Mouse (Mus musculus): Measurements from ENCODE around the gene Nos1. TPM values are rescaled to one million over a fixed set of nuclear protein-coding genes. Genes with fewer than 3 reads are reported as not detected.
"Not testable (repeated sequence)": the region's sequence is repeated elsewhere in the genome, so short reads cannot be mapped to it uniquely, and the experiment has no call there.

Gene Nos1
- polyA plus RNA-seq, 1 experiment from 2014 or later, result 1.4 TPM

DNA sequence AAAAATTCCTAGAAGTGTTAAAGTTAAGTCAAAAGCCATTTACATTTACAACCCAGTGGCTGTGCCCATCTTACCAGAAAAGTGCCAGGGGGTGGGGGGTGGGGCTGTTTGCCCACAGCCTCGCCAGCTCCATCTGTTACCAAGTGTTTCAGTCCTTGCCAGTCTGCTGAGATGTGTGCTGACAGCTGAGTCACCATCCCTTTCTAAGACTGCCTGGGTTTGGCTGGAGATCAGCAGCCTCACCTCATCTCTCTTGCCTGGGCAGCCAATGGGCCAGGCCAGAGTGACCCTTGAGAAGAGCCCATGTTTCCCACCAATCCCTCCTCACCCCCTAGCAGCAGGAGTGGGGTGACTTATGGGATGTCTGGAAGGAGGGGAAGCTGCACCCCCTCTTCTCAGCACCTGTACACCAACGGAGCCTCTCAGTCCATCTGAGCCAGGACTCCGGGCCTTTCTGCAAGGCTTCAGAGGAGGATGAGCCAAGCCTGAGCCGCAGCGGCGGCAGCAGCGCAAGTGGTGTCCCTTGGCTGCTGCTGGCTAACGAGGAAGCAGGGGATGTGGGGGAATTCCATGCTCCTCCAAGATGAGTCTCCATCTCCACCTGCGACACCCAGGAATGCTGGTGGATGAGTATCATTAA is 100.2 kb downstream of the Nos1 start:
- Histone ChIP-seq H3K4me3 (replicated peaks) (no peak overlapping the region), H3K4me2 (no peak overlapping the region), H3K27me3 (replicated peaks) (no peaks in the 10 kb centered on the region), H3K4me1 (no peaks in the 10 kb centered on the region), H3K27ac (no peak overlapping the region), H3K36me3 (no peaks in the 10 kb centered on the region), H3K9me3 (no peaks in the 10 kb centered on the region), H3K9ac (no peak overlapping the region)
- ATAC-seq (ENCODE audit: insufficient read depth, low FRiP score, low read depth), result no peak
- 83% methylated on average over 9 of the region's 9 CpGs for WGBS

DNA sequence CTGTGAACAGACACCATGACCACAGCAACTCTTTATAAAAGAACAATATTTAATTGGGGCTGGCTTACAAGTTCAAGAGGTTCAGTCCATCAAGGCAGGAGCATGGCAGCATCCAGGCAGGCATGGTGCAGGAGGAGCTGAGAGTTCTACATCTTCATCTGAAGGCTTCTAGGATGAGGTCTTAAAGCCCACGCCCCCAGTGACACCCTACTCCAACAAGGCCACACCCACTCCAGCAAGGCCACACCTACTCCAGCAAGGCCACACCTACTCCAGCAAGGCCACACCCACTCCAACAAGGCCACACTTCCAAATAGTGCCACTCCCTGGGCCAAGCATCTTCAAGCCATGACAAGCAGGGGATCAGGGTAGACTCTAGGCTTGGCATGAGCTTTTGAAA is 101.6 kb downstream of the Nos1 start:
- WGBS, result 54% methylated on average over 1 of the region's 1 CpGs
- not testable (repeated sequence) for H3K27me3 ChIP-seq (replicated peaks); ATAC-seq (ENCODE audit: insufficient read depth, low FRiP score, low read depth); H3K27ac ChIP-seq; H3K9ac ChIP-seq; H3K36me3 ChIP-seq; H3K9me3 ChIP-seq; H3K4me2 ChIP-seq; H3K4me1 ChIP-seq; H3K4me3 ChIP-seq (replicated peaks)

- no peak for ATAC-seq (ENCODE audit: insufficient read depth, low FRiP score, low read depth)
- 58% methylated on average over 2 of the region's 2 CpGs for WGBS
- Histone ChIP-seq H3K27ac (no peak overlapping the region), H3K4me3 (replicated peaks) (no peak overlapping the region), H3K9ac (no peak overlapping the region), H3K4me2 (no peak overlapping the region), H3K4me1 (no peaks in the 10 kb centered on the region), H3K9me3 (no peaks in the 10 kb centered on the region), H3K36me3 (no peaks in the 10 kb centered on the region), H3K27me3 (replicated peaks) (no peaks in the 10 kb centered on the region)
Observed at GRCm38 (mm10) chr5:117884991-117885390, 104.2 kb downstream of the Nos1 start.

GRCm38 (mm10) chr5:117888126-117888525 is 107.3 kb downstream of the Nos1 start:
- Histone ChIP-seq H3K9me3 (no peaks in the 10 kb centered on the region), H3K27me3 (replicated peaks) (no peaks in the 10 kb centered on the region), H3K4me1 (no peaks in the 10 kb centered on the region), H3K4me3 (replicated peaks) (no peak overlapping the region), H3K36me3 (no peaks in the 10 kb centered on the region), H3K9ac (no peak overlapping the region), H3K27ac (no peak overlapping the region), H3K4me2 (no peak overlapping the region)
- 66% methylated on average over 3 of the region's 3 CpGs for whole genome bisulfite sequencing
- no peak for ATAC-seq (ENCODE audit: insufficient read depth, low FRiP score, low read depth)

DNA sequence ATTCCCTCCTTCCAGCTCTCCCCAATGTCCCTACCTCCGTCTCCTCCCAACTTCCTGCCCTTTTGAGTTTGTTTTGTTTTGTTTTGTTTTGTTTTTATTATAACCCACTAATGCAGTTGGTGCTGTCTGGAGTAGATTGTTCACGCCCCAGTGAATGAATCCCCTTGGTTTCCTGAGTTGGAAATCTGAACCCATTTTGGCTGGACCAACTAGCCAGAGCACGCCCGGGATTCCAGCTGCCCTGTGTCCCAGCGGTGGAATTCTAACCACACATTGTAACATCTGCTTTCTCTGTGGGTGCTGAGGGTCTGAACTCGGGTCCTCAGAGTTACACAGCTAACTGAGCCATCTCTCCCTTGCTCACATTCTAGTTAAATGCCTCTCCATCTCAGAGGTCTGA is 108.1 kb downstream of the Nos1 start:
- WGBS, result 45% methylated on average over 6 of the region's 6 CpGs
- H3K9ac ChIP-seq, result no peak overlapping the region
- no peak overlapping the region for H3K4me2 ChIP-seq
- no peaks in the 10 kb centered on the region for H3K36me3 ChIP-seq
- H3K27ac ChIP-seq, result no peak overlapping the region
- ATAC-seq (ENCODE audit: insufficient read depth, low FRiP score, low read depth), result no peak
- no peaks in the 10 kb centered on the region for H3K27me3 ChIP-seq (replicated peaks)
- H3K4me1 ChIP-seq, result no peaks in the 10 kb centered on the region
- no peak overlapping the region for H3K4me3 ChIP-seq (replicated peaks)
- no peaks in the 10 kb centered on the region for H3K9me3 ChIP-seq

GRCm38 (mm10) chr5:117889571-117889970 is 108.7 kb downstream of the Nos1 start:
- H3K36me3 ChIP-seq, result no peaks in the 10 kb centered on the region
- H3K27me3 ChIP-seq (replicated peaks), result no peaks in the 10 kb centered on the region
- ATAC-seq (ENCODE audit: insufficient read depth, low FRiP score, low read depth), result no peak
- H3K9me3 ChIP-seq, result no peaks in the 10 kb centered on the region
- no peaks in the 10 kb centered on the region for H3K4me1 ChIP-seq
- H3K4me3 ChIP-seq (replicated peaks), result no peak overlapping the region
- no peak overlapping the region for H3K4me2 ChIP-seq
- WGBS, result 69% methylated on average over 8 of the region's 8 CpGs
- no peak overlapping the region for H3K27ac ChIP-seq
- no peak overlapping the region for H3K9ac ChIP-seq

- ATAC-seq (ENCODE audit: insufficient read depth, low FRiP score, low read depth), result no peak
- Histone ChIP-seq H3K9ac (no peak overlapping the region), H3K4me2 (no peak overlapping the region), H3K36me3 (no peaks in the 10 kb centered on the region), H3K27ac (no peak overlapping the region), H3K4me3 (replicated peaks) (no peak overlapping the region), H3K27me3 (replicated peaks) (no peaks in the 10 kb centered on the region), H3K4me1 (no peaks in the 10 kb centered on the region), H3K9me3 (no peaks in the 10 kb centered on the region)
- WGBS, result 63% methylated on average over 8 of the region's 8 CpGs
Observed at GRCm38 (mm10) chr5:117890871-117891270, 110.0 kb downstream of the Nos1 start.

DNA sequence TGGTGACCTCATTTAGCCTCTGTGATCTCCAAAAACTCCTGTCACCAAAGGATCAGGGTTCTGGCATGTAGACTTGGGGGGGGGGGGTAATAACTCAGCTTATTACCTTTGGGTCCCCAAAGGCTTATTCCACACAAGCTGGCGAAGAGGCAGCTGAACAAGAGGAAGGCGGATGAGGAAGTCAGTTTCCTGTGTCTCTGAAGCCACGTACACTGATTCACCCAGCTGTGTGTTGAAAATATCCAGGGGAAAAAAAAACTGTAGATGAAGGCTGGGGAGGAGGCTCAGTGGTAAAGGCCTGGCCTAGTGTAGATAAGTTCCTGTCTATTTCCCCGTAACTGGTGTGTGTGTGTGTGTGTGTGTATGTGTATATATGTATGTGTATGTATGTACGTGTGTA is 110.7 kb downstream of the Nos1 start:
- ATAC-seq (ENCODE audit: insufficient read depth, low FRiP score, low read depth), result no peak
- H3K4me1 ChIP-seq, result no peaks in the 10 kb centered on the region
- no peaks in the 10 kb centered on the region for H3K27me3 ChIP-seq (replicated peaks)
- no peak overlapping the region for H3K27ac ChIP-seq
- H3K4me2 ChIP-seq, result no peak overlapping the region
- no peak overlapping the region for H3K4me3 ChIP-seq (replicated peaks)
- no peaks in the 10 kb centered on the region for H3K9me3 ChIP-seq
- no peak overlapping the region for H3K9ac ChIP-seq
- no peaks in the 10 kb centered on the region for H3K36me3 ChIP-seq
- 73% methylated on average over 5 of the region's 5 CpGs for WGBS

DNA sequence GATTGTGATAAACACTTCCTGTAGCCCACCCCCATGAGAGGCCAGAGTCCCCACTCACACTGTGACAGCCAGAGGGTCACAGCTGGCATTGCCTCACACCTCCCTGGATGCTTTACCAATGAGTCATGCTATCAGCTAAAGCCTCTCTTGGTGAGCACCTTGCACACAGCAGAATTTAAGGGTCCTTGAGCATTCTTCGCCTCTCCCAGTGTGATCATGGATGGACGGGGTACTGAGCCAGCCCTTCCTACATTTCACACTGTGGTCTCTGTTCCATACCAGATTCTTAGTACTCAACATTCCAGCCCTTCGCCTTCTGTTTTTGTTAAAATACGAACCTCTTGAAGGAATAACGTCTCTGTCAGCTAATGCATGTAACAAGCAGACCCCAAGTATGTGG is 113.2 kb downstream of the Nos1 start:
- H3K4me1 ChIP-seq, result no peaks in the 10 kb centered on the region
- H3K27me3 ChIP-seq (replicated peaks), result no peaks in the 10 kb centered on the region
- no peak overlapping the region for H3K4me3 ChIP-seq (replicated peaks)
- no peak overlapping the region for H3K4me2 ChIP-seq
- H3K36me3 ChIP-seq, result no peaks in the 10 kb centered on the region
- no peak for ATAC-seq (ENCODE audit: insufficient read depth, low FRiP score, low read depth)
- no peak overlapping the region for H3K27ac ChIP-seq
- H3K9me3 ChIP-seq, result no peaks in the 10 kb centered on the region
- 83% methylated on average over 5 of the region's 5 CpGs for WGBS
- H3K9ac ChIP-seq, result no peak overlapping the region

- no peaks in the 10 kb centered on the region for H3K36me3 ChIP-seq
- H3K9ac ChIP-seq, result no peak overlapping the region
- H3K4me2 ChIP-seq, result no peak overlapping the region
- ATAC-seq (ENCODE audit: insufficient read depth, low FRiP score, low read depth), result no peak
- no peak overlapping the region for H3K4me3 ChIP-seq (replicated peaks)
- no peaks in the 10 kb centered on the region for H3K4me1 ChIP-seq
- H3K27me3 ChIP-seq (replicated peaks), result no peaks in the 10 kb centered on the region
- H3K27ac ChIP-seq, result no peak overlapping the region
- 22% methylated on average over 9 of the region's 9 CpGs for WGBS
- no peaks in the 10 kb centered on the region for H3K9me3 ChIP-seq
Observed at GRCm38 (mm10) chr5:117898055-117898806, 117.4 kb downstream of the Nos1 start.

GRCm38 (mm10) chr5:117899361-117899760 is 118.5 kb downstream of the Nos1 start:
- no peaks in the 10 kb centered on the region for H3K27me3 ChIP-seq (replicated peaks)
- WGBS, result 70% methylated on average over 10 of the region's 10 CpGs
- no peak overlapping the region for H3K4me2 ChIP-seq
- no peak for ATAC-seq (ENCODE audit: insufficient read depth, low FRiP score, low read depth)
- H3K9ac ChIP-seq, result no peak overlapping the region
- no peaks in the 10 kb centered on the region for H3K36me3 ChIP-seq
- no peaks in the 10 kb centered on the region for H3K4me1 ChIP-seq
- H3K9me3 ChIP-seq, result no peaks in the 10 kb centered on the region
- no peak overlapping the region for H3K27ac ChIP-seq
- H3K4me3 ChIP-seq (replicated peaks), result no peak overlapping the region

- H3K4me1 ChIP-seq, result no peaks in the 10 kb centered on the region
- ATAC-seq (ENCODE audit: insufficient read depth, low FRiP score, low read depth), result no peak
- H3K9ac ChIP-seq, result no peak overlapping the region
- H3K27ac ChIP-seq, result no peak overlapping the region
- 22% methylated on average over 13 of the region's 13 CpGs for WGBS
- no peak overlapping the region for H3K4me3 ChIP-seq (replicated peaks)
- no peaks in the 10 kb centered on the region for H3K9me3 ChIP-seq
- H3K4me2 ChIP-seq, result no peak overlapping the region
- no peaks in the 10 kb centered on the region for H3K36me3 ChIP-seq
- H3K27me3 ChIP-seq (replicated peaks), result no peaks in the 10 kb centered on the region
Observed at GRCm38 (mm10) chr5:117900921-117901705, 120.3 kb downstream of the Nos1 start.
